Mouse (Mus musculus) layer of hippocampus, adult 18-20 months (tissue): ENCODE measurements at regions not wholly inside any gene's neighbourhood (a gene's known extent, or its start where the extent isn't known, plus 50 kb on each side); places are given as distances from the start of the nearest gene placed in this dataset.
A peak's percentile ranks its signal among the peaks of the same experiment; 100 is the strongest.

Experiments
- DNase-seq, 2 experiments: peaks; one replicate each; pipeline ENCODE4 v3.0.0; 2022; ENCODE audit warnings: low spot score in 2 of 2

DNA sequence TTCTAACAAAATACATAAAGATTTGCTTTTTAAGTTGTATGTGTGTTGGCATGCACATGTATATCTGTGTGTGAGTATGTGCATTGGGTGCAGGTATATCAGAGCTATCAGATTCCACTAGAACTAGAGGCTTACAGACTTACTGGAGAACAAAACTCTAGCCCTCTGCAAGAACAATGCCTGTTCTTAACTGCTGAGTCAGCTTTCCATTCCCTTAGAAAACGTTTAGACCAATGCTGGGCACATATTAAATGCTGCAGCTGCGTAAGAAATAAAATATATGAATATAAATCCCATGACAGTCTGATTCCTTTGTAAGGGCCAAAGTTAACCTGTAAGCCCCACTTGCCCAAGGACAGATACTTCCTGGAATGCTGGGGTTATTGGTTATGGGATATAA, 190.0 kb downstream of the Enc1 start:
- no peak for DNase-seq

GRCm38 (mm10) chr13:97428163-97428562, 187.3 kb downstream of the Enc1 start:
- no peak for DNase-seq

DNA sequence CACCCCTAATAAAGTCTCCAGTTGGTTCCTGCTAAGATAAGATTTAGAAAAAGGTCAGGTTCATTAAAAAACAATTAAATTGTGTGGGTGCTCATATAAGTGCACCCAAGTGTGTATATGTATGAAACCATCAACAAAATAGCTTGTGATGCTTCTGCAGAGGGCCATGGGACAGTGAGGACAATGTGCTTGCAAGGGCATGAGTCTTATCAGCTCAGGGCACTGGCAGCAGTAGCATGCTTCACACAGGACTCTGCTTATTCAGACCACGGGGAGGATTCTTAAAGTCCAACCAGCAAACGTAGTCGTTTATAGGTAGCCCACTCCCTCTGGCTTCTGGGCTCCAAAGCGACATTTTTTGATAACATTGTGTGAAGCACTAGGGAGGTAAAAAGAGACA, 186.6 kb downstream of the Enc1 start:
- no peak for DNase-seq

DNA sequence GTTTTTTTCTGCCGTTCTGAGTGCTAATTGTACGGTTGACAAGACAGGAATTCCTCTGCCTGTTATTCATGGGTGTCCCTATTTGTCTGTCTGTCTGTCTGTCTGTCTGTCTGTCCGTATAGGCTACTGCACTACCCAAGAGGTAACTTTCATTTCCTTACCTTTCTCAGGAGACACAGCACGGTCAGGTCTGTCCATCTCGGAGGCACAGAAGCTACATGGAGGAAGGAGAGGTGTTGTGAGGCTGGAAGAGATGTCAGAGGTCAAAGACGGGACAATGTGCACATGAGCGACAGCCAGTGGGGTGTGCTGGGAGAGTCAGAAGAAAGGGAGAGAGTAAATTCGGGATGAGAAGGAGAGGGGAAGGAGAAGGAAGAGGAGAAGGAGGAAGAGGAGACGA, 184.8 kb downstream of the Enc1 start:
- no peak for DNase-seq

GRCm38 (mm10) chr13:97423911-97424310, 183.0 kb downstream of the Enc1 start:
- peak in 1 of 2 experiments; percentile 51 for DNase-seq

- DNase-seq: no peak
Observed at GRCm38 (mm10) chr13:97423298-97423817, 182.5 kb downstream of the Enc1 start.

DNA sequence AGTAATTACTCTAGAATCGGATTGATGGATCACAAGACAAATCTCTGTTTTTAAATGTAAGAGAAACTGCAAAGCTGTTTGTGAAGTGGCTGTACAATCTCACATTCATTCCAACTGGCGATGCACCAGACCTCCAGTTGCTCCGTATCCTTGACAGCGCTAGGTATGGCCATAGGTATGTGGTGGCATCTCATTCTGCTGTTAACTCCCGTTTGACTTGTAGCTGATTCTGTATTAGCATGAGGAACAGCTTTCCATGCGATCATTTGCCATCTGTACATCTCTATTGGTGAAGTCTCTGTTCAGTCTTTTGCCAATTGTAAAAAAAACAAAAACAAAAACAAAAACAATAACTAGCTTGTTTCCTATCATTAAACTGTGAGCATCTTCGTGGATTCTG, 182.0 kb downstream of the Enc1 start:
- DNase-seq: peak in 1 of 2 experiments; percentile 52

GRCm38 (mm10) chr13:97421831-97422230, 180.9 kb downstream of the Enc1 start:
- DNase-seq: no peak

GRCm38 (mm10) chr13:97420773-97421172, 179.9 kb downstream of the Enc1 start:
- no peak for DNase-seq

GRCm38 (mm10) chr13:97419100-97419499, 178.2 kb downstream of the Enc1 start:
- DNase-seq: no peak

DNA sequence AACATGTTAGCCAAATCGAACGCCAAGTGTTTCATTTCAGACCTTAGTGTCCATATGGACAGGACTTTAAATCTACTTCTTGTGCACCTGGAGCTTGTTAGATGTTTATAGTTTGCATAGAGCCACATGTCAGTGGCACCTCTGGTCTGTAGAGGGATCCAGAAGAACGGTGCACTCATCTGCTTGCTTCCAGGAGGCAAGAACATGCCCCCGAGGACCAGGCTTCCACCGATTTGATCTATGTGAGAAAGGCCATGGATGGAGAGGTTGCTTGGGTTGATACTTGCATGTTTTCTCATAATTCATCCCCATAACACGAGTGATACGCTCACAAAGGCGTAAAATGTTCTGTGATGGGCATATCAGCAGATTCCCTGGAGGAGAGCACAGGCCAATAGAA, 177.8 kb downstream of the Enc1 start:
- DNase-seq: no peak

DNA sequence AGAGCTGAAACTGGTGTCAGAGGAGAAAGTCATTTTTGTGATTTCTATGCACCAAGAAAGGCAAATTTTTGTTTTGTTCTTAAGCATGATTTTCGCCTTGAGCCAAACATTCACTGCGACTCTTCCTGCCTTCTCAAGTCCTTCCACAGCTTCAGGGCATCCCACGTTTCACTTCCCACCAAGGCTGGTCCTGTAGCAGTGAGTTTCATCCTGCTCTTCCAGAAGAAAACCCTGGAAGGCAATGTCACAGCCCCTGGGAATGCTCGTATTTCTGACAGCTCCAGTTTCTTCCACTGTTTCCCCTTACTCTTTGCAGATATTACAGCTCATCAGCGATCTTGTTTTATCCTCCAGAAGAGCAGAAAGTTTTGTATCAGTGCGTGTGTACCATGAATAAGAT, 177.2 kb downstream of the Enc1 start:
- no peak for DNase-seq

DNA sequence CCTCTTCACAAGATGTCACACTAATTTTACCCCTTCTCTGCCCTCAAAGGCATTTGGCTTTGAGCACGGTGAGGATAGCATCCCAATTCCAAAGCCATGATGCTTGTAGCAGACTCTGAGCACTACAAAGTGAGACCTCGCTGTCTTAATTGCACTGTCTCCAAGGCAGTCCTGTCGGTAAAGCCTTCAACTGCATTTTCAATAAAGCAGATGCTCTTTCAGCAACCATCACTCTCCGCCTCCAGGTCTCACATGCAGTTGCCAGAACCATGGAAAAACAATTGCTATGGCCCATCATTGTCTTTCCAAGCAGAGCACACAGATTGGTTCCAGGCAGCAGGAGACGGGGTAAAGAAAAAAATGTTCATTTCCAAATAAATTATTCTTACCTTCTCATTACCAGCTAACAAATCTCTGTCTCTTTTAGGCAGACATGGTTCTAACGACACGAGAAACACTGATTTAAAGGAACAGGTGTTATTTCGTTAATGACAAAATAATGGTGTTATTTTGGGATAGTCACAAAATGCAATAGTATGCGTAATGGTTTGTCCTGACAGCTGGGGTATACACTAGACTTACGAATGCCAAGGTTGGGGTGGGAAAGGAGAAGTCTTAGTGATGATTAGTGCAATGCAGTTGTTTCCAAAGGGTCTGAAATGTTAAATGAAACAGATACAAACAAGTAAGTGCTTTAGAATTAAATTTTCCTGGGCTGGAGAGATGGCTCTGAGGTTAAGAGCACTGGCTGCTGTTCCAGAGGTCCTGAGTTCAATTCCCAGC, 175.2 kb downstream of the Enc1 start:
- peak in 1 of 2 experiments; percentile 76 for DNase-seq

GRCm38 (mm10) chr13:97415381-97415780, 174.5 kb downstream of the Enc1 start:
- DNase-seq: no peak

- DNase-seq: no peak
Observed at GRCm38 (mm10) chr13:97412151-97412550, 171.2 kb downstream of the Enc1 start.

DNA sequence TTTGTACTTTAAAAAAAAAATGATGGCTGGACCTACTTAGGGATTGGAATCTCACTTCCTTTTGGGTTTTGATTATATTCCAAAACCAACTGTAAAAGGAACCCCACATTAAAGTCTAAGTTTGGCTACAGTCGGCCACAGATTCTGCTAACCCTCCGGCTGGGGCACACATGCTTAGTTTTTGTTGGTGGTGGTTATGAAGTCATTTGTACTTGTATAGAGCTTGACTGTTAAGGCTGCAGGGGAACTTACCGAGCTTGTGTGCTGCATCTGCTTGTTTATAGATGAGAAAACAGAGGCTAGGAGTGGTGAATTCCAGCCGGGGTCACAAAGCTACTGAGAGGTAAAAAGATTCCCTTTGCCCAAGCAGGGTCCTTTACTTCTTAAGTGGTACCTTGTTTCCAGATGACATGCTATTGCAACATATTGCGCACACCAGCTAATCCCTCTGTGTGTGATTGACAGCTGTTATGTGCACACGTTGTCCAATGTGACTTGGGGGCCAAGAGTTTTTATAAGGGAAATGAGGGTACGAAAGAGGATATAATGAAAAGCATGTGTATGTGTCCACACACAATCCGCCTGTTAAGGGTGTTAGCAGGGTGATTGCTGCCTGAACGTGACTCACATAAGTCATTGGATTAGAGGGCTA, 169.8 kb downstream of the Enc1 start:
- no peak for DNase-seq

DNA sequence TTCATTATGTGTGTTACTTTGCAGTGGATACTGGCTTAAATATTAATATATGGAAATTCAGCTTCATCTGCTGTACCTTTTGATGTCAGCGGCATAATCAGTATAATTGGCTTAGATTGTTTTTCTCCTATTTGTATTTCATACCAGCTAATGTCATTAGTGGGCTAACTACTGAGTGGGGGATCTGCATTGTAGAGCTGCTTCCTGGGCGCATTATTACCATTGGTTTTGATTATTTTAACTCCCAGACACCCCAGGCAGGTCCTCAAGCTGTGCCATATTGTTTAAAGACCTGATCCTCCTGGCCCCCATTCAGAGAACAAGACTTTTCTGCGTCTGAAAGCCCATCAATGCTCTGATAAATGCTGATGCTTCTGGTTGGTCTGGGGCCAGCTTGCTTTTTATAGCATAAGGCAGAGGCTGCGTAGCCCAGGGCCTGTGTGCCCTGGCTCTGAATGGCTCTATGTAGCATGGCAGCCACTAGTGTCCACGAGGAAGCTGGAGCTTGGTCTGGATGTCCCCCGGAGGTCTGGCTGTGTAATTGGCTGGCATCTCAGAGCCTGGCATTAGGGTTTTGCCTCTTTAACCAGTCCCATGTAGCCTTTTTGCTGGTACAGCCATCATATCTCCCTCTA, 169.1 kb downstream of the Enc1 start:
- no peak for DNase-seq

DNA sequence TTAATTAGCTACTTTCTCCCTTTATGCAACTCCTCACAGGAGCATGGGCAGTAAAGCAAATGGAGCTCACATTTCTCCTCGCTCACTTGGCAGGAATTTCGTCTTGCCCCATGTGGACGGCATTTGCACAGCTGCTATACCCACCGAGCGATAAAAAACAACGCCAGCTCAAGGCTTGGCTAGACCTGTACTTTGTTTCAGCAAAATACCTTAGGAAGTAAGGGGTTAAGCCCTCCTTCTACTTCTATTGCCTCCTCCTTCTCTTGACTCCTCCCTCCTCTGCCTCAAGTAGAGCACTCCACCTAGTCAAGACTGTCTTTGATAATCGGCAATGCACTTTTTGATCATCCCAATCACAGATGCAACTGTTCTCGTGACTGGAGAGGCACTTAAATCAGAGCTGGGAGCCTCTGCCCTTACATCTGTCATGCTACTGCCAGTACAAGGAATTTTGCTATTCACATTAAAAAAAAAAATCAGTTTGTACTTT, 168.4 kb downstream of the Enc1 start:
- no peak for DNase-seq

DNA sequence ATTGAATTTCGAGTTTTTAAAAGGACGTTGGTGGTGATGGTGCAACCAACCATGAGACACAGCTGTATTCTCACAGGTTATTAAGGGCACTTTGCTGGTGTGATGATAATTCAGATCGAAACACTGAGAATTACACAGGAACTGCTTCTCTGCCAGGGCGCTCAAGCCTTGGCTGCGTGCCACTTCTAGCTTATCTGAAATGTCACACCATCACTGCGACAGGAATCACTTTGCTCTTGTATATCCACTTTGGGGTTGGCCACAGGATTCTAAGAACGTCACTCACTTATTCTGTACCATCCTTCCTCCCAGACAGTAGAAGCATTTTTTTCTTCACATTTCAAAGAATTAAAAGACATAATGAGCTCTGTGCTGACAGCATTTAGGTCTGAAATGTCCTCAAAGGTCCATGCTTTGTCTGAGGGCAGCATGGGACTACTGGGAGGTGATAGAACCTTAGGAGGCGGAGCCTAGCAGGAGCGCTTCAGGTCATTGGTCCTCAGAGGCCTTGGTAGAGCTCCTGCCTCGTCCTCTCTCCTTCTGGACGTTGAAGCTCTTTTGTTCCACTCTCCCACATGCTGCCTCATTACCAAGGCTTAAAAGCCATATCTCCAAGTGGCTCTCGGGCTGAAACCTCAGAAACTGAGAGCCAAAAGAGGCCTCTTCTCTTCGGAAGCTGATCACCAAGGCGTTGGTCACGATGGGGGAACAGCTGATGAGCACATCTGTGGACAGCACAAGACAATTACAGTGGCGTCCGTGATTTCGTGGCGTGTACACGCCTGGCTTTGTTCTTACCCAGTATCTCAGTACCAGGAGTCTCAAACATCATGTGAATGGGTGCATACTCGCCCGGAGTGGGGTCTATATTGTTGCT, 167.7 kb downstream of the Enc1 start:
- DNase-seq: no peak

DNA sequence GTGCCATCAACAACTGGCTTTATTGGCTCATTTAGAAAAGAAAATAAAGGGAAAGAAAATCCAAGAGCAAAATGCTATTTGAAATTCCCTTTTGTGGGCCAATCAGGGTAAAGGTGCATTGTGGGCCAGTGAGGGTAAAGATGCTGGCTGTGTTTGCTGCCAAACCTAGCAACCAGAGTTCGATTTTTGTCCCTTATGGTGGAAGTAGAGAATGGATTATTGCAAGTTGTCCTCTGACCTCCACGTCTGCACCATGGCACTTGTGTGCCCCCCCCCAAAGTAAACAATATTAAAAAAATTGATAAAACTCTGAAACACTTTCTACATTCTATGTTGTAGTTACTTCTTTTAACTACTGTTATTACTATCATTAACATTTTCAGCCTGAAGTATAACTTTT, 166.9 kb downstream of the Enc1 start:
- no peak for DNase-seq

GRCm38 (mm10) chr13:97406678-97407077, 165.8 kb downstream of the Enc1 start:
- no peak for DNase-seq
